Mouse (Mus musculus) liver, adult 2 months (tissue): ENCODE measurements around the gene Inpp5d. TPM values are rescaled to one million over a fixed set of nuclear protein-coding genes. Genes with fewer than 3 reads are reported as not detected.

ENCODE experiments used
- DNase-seq: peaks from one replicate; pipeline ENCODE4 v3.0.0-alpha.2; 2011; ENCODE audit warnings: low read depth, low spot score; ENCODE audit errors: extremely low read depth
- H3K27ac ChIP-seq: fragments of 200-500 bp; replicated peaks from 2 replicates; pipeline ENCODE4 v1.5.1; 2012; ENCODE audit warnings: low read depth, mild to moderate bottlenecking, control low read depth, inconsistent platforms, low read length; ENCODE audit not compliant: insufficient read depth
- H3K27me3 ChIP-seq: fragments of 200-500 bp; 2 replicates; pipeline ENCODE4 v1.6.1; 2012; ENCODE audit warnings: mild to moderate bottlenecking, moderate library complexity, low read length, inconsistent platforms; ENCODE audit not compliant: control insufficient read depth, insufficient read depth
- H3K36me3 ChIP-seq: fragments of 200-500 bp; 2 replicates; pipeline ENCODE4 v1.6.1; 2012; ENCODE audit warnings: low read length, inconsistent platforms; ENCODE audit not compliant: control insufficient read depth, insufficient read depth
- H3K4me1 ChIP-seq: fragments of 200-500 bp; 2 replicates; pipeline ENCODE4 v1.6.1; 2011; ENCODE audit warnings: low read length; ENCODE audit not compliant: control insufficient read depth, insufficient read depth
- H3K4me3 ChIP-seq: fragments of 200-500 bp; 2 replicates; pipeline ENCODE4 v1.5.1; 2011; ENCODE audit warnings: low read depth, mild to moderate bottlenecking, control low read depth, low read length, moderate library complexity; ENCODE audit not compliant: insufficient read depth
- H3K79me2 ChIP-seq: fragments of 200-500 bp; 2 replicates; pipeline ENCODE4 v1.6.1; 2012; ENCODE audit warnings: inconsistent platforms, mild to moderate bottlenecking, low read length, moderate library complexity; ENCODE audit not compliant: control insufficient read depth, insufficient read depth
- H3K9ac ChIP-seq: fragments of 200-500 bp; 2 replicates; pipeline ENCODE4 v1.6.1; 2012; ENCODE audit warnings: low read depth, mild to moderate bottlenecking, control low read depth, inconsistent platforms, low read length
- CTCF ChIP-seq: fragments of 200-500 bp; IDR thresholded peaks from 2 replicates; pipeline ENCODE4 v1.5.1; 2011; ENCODE audit warnings: low read depth, low read length, control low read depth
- POLR2A ChIP-seq: fragments of 200-500 bp; IDR thresholded peaks from 2 replicates; pipeline ENCODE4 v1.6.1; 2011; ENCODE audit warnings: low read length, control low read depth; ENCODE audit not compliant: insufficient read depth; ENCODE audit errors: extremely low read depth
- WGBS: fragments of 180-500 bp; shearing (Covaris S2); methylation state at CpG from one replicate; pipeline ENCODE4 v1.1.7; 2018; 5-methylcytosine and 5-hydroxymethylcytosine counted together
- polyA plus RNA-seq: library from polyadenylated mRNA; depleted of rRNA; stranded (reverse); fragments of >200 nt; gene quantifications from 2 replicates; pipeline ENCODE4 v1.2.3, GENCODE M21; 2012
- total RNA-seq: library from RNA; depleted of rRNA; stranded (reverse); fragments of >200 nt; gene quantifications from 2 replicates; pipeline ENCODE4 v1.2.3, GENCODE M21; 2014

The Inpp5d gene
- total and polyA plus RNA-seq, 2 experiments: 3.7 to 7.6 TPM

DNA sequence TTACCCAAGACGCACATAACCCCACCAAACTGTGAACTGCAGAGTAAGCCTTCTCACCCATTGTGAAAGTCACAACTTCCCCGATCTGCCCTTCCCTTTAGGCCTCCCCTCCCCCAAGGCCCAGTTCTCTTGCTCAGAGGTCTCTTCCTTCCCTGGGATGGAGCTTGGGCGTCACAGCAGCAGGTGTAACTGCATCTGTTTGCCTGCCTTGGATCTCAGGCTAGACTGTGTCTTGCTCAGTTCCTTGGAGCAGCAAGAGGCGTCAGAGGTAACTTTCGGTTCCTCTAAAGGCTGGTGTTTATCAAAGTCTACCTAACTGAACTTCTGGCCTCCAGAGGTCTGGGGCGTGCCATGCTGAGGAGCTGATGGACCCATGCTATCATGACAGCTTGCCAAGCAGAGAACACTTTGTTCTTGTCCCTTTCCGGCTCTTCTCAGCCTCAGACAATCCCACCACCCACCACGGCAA lies 30.5 kb downstream of the Inpp5d start:
- Histone ChIP-seq H3K27ac (0 out of 2 replicates have a peak overlapping the region, but pooled peaks have one; percentile 2), H3K4me1 (no peaks in the 10 kb centered on the region; the same call in 1 of the 2 replicates), H3K79me2 (no peaks in the 10 kb centered on the region), H3K36me3 (no peaks in the 10 kb centered on the region), H3K4me3 (no peak overlapping the region), H3K27me3 (no peaks in the 10 kb centered on the region), H3K9ac (no peak overlapping the region)
- WGBS: 61% methylated on average over 8 of the region's 8 CpGs
- no peak for TF ChIP-seq POLR2A
- TF ChIP-seq CTCF: no peak
- DNase-seq: no peak

- WGBS: 82% methylated on average over 1 of the region's 1 CpGs
- Histone ChIP-seq H3K79me2 (no peaks in the 10 kb centered on the region), H3K27me3 (no peaks in the 10 kb centered on the region), H3K4me3 (no peak overlapping the region), H3K9ac (no peak overlapping the region), H3K36me3 (no peaks in the 10 kb centered on the region), H3K27ac (no peak overlapping the region), H3K4me1 (no peaks in the 10 kb centered on the region; the same call in 1 of the 2 replicates)
- no peak for TF ChIP-seq CTCF
- no peak for TF ChIP-seq POLR2A
- DNase-seq: no peak
These were observed 31.3 kb downstream of the Inpp5d start for GRCm38 (mm10) chr1:87651436-87651835.

DNA sequence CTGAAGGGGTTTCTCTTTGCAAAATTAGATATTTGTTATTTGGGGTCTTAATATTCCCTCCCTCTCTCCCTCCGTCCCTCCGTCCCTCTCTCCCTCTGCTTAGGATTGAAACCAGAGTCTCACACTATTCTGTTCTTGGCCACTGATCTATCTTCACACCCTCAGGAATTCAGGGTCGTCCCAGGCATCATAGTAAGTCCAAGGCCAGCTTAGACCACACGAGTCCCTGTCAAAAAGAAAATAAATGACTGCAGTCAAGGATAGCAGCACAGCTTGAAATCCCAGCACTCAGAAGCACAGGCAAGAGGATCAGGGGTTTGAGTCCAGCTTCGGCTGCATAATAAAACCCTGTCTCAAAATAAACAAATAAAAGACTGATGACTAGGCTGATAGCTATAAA lies 35.0 kb downstream of the Inpp5d start:
- Histone ChIP-seq H3K36me3 (no peaks in the 10 kb centered on the region), H3K4me1 (no peaks in the 10 kb centered on the region), H3K79me2 (no peaks in the 10 kb centered on the region), H3K27ac (no peak overlapping the region), H3K27me3 (no peaks in the 10 kb centered on the region), H3K9ac (no peak overlapping the region), H3K4me3 (no peak overlapping the region)
- no peak for DNase-seq
- WGBS: 65% methylated on average over 5 of the region's 5 CpGs
- TF ChIP-seq CTCF: no peak

DNA sequence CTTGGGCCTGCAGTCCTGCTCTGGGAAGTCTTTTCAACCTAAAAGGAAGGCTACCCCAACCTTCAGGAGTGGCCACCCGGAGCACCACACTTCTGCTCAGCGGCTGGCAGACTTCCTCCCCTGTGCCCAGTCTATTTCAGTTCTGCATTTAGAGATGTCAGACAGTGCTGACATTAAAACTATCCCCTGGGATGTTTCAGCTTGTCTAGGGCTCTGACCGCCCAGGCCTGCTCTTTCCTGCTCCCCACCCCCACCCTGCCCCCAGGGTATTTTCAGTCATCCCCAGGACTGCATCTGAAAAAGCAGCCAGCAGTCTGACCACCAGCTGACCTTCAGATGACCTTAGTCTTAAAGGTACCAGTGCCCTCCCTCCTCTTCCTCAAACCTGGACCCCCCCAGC lies 38.0 kb downstream of the Inpp5d start:
- Histone ChIP-seq H3K27me3 (no peaks in the 10 kb centered on the region), H3K36me3 (no peaks in the 10 kb centered on the region), H3K4me3 (no peak overlapping the region), H3K9ac (no peak overlapping the region), H3K4me1 (no peaks in the 10 kb centered on the region), H3K79me2 (no peaks in the 10 kb centered on the region), H3K27ac (no peak overlapping the region)
- 80% methylated on average over 3 of the region's 3 CpGs for WGBS
- TF ChIP-seq POLR2A: no peak
- TF ChIP-seq CTCF: no peak
- DNase-seq: no peak

DNA sequence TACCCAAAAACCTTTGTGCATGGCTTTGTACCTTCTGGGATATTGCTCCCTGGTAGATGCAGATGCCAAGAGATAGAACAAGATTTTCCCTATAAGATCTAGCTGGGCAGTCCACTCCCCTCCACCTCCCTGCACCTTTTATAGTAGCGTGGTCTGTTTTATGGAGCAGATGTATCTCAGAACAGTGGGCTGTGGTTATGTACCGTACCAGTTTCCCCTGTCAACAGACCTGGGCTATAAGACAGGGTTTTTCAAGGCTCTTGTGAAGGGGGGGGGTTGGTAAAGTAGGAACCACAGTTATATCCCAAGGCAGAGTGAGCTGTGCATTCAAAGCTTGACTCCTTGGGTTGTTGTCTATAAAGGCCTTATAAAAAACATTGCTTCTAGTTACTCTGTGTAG lies 38.4 kb downstream of the Inpp5d start:
- no peak overlapping the region for H3K27ac ChIP-seq
- H3K36me3 ChIP-seq: no peaks in the 10 kb centered on the region
- DNase-seq: no peak
- no peaks in the 10 kb centered on the region for H3K27me3 ChIP-seq
- WGBS: 90% methylated on average over 2 of the region's 2 CpGs
- H3K4me1 ChIP-seq: no peaks in the 10 kb centered on the region
- H3K4me3 ChIP-seq: no peak overlapping the region
- no peak for TF ChIP-seq POLR2A
- TF ChIP-seq CTCF: no peak
- H3K9ac ChIP-seq: no peak overlapping the region
- no peaks in the 10 kb centered on the region for H3K79me2 ChIP-seq

GRCm38 (mm10) chr1:87658937-87659617 lies 39.0 kb downstream of the Inpp5d start:
- WGBS: 78% methylated on average over 8 of the region's 8 CpGs
- no peaks in the 10 kb centered on the region for H3K27me3 ChIP-seq
- DNase-seq: peak; percentile 52
- H3K4me1 ChIP-seq: no peaks in the 10 kb centered on the region
- no peak overlapping the region for H3K9ac ChIP-seq
- TF ChIP-seq POLR2A: no peak
- TF ChIP-seq CTCF: no peak
- no peaks in the 10 kb centered on the region for H3K79me2 ChIP-seq
- H3K4me3 ChIP-seq: no peak overlapping the region
- 0 out of 2 replicates have a peak overlapping the region, but pooled peaks have one; percentile 22 for H3K27ac ChIP-seq
- no peaks in the 10 kb centered on the region for H3K36me3 ChIP-seq
